Mouse (Mus musculus) frontal cortex, postnatal 10 days (tissue): Measurements from ENCODE around the gene Fbxo42.
"Not testable (repeated sequence)": the region's sequence is repeated elsewhere in the genome, so short reads cannot be mapped to it uniquely, and the experiment has no call there.

Experiments used
- DNase-seq, 2 experiments: peaks; one replicate each; pipeline ENCODE4 v3.0.0; 2022; ENCODE audit warnings: low spot score in 2 of 2, mixed read lengths in 1 of 2

The Fbxo42 gene

GRCm38 (mm10) chr4:141136126-141136525 is 11.6 kb upstream of the Fbxo42 start:
- no peak for DNase-seq

- DNase-seq: not testable (repeated sequence)
Observed at GRCm38 (mm10) chr4:141137740-141138139, 10.0 kb upstream of the Fbxo42 start.

DNA sequence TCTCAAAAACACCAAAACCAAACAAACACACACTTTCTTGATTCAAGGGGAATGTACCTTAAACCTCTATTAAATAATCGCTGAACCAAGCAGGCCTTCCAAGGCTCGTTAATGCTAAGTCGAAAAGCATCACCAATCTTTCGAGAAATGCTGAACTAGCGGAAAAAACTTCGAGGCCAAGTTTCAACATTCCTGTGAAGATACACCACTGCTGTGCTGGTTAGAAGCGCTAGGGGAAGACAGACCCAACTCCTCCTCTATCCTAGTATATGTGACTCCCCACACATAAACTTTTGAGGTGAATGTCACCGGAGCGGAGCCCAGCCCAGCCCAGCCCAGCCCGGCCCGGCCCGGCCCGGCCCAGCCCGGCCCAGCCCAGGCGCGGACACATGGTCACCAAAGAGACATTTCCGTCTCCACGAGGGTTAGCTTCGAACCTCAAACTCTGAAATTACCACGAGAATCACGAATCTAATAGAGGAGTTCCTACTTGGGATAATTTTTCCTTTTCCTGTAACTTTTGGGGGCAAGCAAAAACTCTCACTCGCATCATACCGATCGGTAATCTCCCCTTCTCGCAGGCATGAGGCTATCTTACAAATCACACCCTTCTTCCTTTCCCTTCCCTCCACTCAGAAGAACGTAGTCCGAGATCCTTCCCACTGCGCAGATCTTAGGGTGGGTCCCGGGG is 9.1 kb upstream of the Fbxo42 start:
- no peak for DNase-seq

- peak; percentile 98 to 99 for DNase-seq
Observed at GRCm38 (mm10) chr4:141139116-141139970, 8.4 kb upstream of the Fbxo42 start, which contains the start of gene Szrd1. Szrd1 (minus strand) TSS chr4:141139775.

- not testable (repeated sequence) for DNase-seq
Observed at GRCm38 (mm10) chr4:141140354-141140753, 7.4 kb upstream of the Fbxo42 start.

GRCm38 (mm10) chr4:141140967-141141366 is 6.7 kb upstream of the Fbxo42 start:
- DNase-seq: no peak

DNA sequence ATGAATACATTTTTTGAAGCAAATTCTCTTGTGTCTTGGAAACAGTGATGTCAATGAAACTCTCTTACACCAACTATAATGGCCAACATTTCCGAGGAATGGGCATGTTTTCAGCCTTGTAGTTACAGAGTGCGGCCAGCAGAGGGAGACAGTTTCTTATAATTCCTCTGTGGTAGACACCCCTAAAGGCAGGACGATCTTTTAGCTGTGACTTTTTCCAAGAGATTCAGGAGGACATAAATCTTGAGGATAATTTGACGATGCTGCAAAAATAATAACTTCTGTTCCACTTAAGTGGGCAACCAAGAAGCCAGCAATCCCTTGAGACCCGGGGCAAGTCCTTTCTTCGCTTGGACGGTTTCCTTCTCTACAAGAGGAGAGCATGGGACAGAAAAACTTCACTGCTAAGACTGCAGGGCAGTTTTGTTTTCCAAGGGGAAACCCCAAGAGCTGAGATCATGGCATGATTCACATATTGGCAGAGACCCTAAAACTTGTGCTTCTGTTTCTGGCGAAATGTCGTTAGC is 5.4 kb upstream of the Fbxo42 start:
- peak in 1 of 2 experiments; percentile 72 for DNase-seq

- DNase-seq: not testable (repeated sequence)
Observed at GRCm38 (mm10) chr4:141145124-141145523, 2.6 kb upstream of the Fbxo42 start.

GRCm38 (mm10) chr4:141146491-141147033 is 1.2 kb upstream of the Fbxo42 start:
- DNase-seq: no peak

DNA sequence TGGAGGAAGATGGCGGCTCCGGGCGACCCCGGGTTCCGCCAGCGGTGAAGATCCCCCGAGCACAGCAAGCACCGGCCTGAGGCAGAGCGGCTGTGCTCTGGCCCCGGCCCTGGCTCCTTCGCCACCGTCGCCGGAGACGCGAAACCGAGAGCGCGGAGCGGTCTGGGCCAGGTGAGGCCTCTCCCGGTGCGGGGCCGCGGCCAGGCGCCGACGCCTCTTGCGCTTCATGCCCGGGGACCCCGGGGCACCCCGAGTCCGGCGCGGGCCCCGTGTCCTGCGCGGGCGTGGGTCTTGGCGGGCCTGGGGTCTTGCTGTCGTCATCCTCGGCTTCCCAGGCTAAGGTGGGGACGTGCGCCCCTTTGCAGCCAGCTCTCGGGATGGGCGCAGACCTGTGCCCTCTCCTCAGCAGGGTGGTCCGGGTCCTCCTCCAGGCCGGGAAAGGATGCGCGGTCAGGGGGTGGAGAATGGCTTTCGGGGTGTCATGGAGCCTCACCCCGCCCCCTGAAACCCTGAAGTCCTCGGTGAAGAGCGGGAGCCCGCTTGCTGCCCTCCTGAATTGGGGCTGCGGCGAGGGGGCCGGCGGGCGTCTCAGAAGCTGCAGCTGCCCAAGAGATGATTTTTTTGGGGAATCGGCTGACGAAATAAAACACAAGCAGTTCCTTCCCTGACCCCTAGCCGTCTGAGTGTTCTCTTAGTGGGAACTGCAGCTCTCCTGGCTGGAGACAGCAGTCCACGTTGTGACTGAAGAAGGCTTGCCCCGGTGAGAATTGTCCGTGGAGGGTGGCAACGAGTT is 492 bp downstream of the Fbxo42 start:
- peak in 1 of 2 experiments; percentile 46 for DNase-seq

DNA sequence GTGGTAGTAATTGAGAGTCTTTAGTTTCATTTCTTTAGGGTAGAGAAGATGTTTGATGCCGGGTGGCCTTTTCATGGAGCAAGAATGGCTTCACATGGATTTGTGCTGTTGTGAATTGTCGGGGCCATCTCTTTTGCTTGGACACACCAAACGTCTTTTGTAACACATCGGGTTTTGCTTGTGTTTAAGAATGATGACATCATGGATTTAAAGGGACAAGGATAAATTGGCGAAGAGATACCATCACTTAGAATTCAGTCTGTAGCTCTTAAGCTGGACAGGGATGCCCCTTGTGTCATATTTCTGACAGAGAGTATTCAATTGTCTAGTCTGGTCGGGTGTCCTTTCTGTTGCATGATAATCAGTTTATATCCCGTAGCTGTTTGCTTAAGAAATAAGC is 1.4 kb downstream of the Fbxo42 start:
- DNase-seq: no peak

GRCm38 (mm10) chr4:141157485-141157884 is 9.8 kb downstream of the Fbxo42 start:
- no peak for DNase-seq

DNA sequence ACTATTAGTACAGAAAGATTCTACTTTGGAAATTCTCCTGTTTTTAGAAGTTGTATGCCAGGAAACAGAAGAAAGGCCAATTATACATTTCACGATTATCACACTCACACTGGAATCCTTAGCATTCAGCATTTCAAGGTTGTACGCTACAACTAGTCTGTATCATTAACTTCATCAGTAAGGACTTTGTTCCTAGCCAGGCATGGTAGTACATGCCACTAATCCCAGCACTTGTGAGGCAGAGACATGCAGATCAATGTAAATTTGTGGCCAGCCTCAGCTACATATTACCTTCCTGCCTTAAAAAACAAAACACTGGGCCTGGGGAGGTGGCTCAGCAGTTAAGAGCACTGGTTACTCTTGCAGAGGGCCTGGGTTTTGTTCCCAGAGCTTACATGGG is 10.9 kb downstream of the Fbxo42 start:
- DNase-seq: no peak

GRCm38 (mm10) chr4:141159093-141159492 is 11.4 kb downstream of the Fbxo42 start:
- DNase-seq: no peak

DNA sequence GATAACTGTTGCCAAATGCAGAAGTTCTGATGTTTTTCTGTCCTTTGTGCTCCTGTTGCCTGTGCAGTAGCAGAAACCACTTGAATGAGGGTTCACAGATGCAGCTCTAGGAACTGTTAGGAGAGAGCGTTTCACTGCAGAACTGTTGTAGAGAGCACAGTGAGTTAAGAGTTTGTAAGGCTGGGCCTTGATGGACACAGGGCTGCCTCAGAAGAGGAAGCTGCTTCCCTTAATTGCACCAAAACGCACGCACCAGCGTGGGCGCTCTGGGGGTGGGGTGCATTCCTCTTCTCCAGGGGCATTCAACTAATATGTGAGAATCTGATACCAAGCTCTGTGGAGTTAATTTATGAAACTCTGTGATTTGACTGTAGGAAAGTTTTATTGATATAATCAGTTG is 12.0 kb downstream of the Fbxo42 start:
- DNase-seq: no peak

- DNase-seq: no peak
Observed at GRCm38 (mm10) chr4:141160193-141160592, 12.5 kb downstream of the Fbxo42 start.

- no peak for DNase-seq
Observed at GRCm38 (mm10) chr4:141161699-141162208, 14.0 kb downstream of the Fbxo42 start.

DNA sequence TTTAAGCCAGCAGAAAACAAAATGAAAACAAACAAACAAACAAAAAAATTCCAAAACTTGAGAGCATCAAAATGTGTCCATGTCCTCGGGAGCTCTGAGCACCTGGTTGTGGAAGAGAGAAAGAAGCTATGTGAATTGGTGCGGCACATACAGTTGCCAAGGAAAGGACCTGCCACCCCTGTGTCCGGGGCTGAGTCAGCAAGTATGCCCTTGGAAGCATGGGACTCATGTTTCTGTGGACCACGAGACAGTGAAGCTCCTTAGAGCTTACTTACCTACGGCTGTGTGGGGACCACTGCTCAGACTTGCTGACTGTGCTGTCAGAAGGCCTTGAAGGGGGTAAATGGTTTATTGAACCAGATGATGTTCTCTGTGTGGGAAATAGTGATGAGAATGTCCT is 16.0 kb downstream of the Fbxo42 start:
- DNase-seq: no peak

DNA sequence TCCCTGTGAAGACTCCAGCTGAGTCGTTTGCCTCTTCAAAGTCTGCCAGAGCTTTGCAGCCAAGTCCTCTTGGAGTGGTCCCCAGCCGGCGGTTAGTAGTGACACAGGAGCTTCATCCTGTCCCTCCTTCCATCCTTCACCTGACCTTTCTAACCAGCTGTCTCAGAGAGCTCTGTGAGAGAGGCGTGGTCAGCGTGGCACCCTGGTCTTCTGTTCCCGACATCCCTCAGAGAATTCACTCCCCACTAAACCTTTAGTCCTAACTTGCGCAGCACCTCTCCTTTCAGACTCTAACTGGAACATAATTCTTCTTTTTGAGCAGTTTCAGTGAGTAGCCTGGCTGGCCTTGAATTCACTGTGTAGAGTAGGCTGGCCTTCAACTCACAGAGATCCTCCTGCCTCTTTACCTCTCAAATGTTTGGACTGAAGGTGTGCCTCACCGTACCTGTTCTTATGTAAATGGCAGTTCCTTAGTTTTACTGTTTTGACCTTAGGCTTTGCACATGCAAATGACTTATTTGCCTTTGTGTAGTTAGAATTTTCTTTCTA is 18.1 kb downstream of the Fbxo42 start:
- DNase-seq: no peak

DNA sequence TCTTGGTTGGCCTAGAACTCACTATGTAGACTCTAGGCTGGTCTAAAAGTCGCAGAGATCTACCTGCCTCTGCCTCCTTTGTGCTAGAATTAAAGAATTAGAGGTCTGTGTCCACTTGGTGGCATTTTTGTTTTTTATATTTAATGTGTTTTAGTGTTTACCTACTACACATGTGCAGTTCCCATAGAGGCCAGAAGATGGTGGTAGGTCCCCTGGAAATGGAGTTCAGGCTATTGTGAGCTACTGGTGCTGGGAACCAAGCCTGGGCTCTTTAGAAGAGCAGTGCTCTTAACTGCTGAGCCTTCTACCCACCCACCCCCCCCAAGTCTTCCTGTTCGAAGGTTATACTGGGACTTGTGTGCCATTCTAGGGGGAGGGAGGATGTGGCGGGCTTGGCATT is 19.4 kb downstream of the Fbxo42 start:
- no peak for DNase-seq

DNA sequence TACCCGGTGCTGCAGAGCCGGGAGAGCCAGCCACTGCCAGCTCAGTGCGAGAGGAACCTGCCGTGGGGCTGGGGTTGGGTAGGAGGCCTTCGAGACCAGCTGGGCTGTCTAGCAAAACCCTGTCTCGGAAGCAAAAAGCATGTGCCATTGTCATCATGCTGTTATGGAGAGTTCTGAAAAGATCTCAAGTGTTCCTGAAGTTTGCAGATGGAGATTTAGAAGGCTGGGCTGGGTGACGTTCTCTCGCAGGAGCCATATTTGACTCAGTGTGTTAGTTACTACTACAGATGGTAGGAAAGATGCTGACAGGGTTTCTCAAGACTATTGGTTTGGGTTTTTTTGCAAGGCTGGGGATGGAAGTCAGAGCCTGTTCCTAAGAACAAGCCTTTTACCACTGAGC is 24.4 kb downstream of the Fbxo42 start:
- DNase-seq: no peak
